Mouse (Mus musculus): ENCODE results near the gene Gm20388. TPM values are rescaled to one million over a fixed set of nuclear protein-coding genes. Genes with fewer than 3 reads are reported as not detected.
A peak's percentile ranks its signal among the peaks of the same experiment; 100 is the strongest.
"Not testable (repeated sequence)": the region's sequence is repeated elsewhere in the genome, so short reads cannot be mapped to it uniquely, and the experiment has no call there.

Gm20388 gene
- polyA plus RNA-seq, 1 experiment from 2014 or later = not detected

- no peaks in the 10 kb centered on the region for H3K36me3 ChIP-seq (ENCODE audit: control insufficient read depth, insufficient read depth, low read length)
- no peak overlapping the region for H3K4me3 ChIP-seq (ENCODE audit: low read length)
- no peak overlapping the region for H3K9ac ChIP-seq (ENCODE audit: low read length)
- no peak for ATAC-seq (ENCODE audit: low read depth)
- no peaks in the 10 kb centered on the region for H3K9me3 ChIP-seq (ENCODE audit: control insufficient read depth, low read length)
- peaks cover 2% of the 10 kb centered on the region; the same call in 1 of the 2 replicates for H3K4me1 ChIP-seq (replicated peaks; ENCODE audit: control insufficient read depth, insufficient read depth, low read length)
- H3K4me2 ChIP-seq (ENCODE audit: low read depth, low read length) = no peak overlapping the region
- no peak overlapping the region for H3K27ac ChIP-seq (ENCODE audit: low read length)
- WGBS = 65% methylated on average over 6 of the region's 6 CpGs
- H3K27me3 ChIP-seq (ENCODE audit: control insufficient read depth, insufficient read depth, low read depth, low read length) = no peaks in the 10 kb centered on the region
Observed at GRCm38 (mm10) chr8:120723025-120723424, 812.4 kb downstream of the Gm20388 start.

GRCm38 (mm10) chr8:120724096-120724495 lies 813.5 kb downstream of the Gm20388 start:
- H3K9me3 ChIP-seq (ENCODE audit: control insufficient read depth, low read length); ATAC-seq (ENCODE audit: low read depth); H3K27me3 ChIP-seq (ENCODE audit: control insufficient read depth, insufficient read depth, low read depth, low read length); H3K9ac ChIP-seq (ENCODE audit: low read length); H3K4me3 ChIP-seq (ENCODE audit: low read length); H3K36me3 ChIP-seq (ENCODE audit: control insufficient read depth, insufficient read depth, low read length); H3K4me2 ChIP-seq (ENCODE audit: low read depth, low read length); H3K4me1 ChIP-seq (replicated peaks; ENCODE audit: control insufficient read depth, insufficient read depth, low read length); H3K27ac ChIP-seq (ENCODE audit: low read length): not testable (repeated sequence)
- WGBS = 79% methylated on average over 2 of the region's 4 CpGs

GRCm38 (mm10) chr8:120724816-120725575 lies 814.4 kb downstream of the Gm20388 start:
- Histone ChIP-seq H3K36me3 (ENCODE audit: control insufficient read depth, insufficient read depth, low read length) (no peaks in the 10 kb centered on the region), H3K9ac (ENCODE audit: low read length) (no peak overlapping the region), H3K4me1 (replicated peaks; ENCODE audit: control insufficient read depth, insufficient read depth, low read length) (peaks cover 2% of the 10 kb centered on the region; the same call in 1 of the 2 replicates), H3K4me2 (ENCODE audit: low read depth, low read length) (no peak overlapping the region), H3K4me3 (ENCODE audit: low read length) (no peak overlapping the region), H3K27me3 (ENCODE audit: control insufficient read depth, insufficient read depth, low read depth, low read length) (no peaks in the 10 kb centered on the region), H3K9me3 (ENCODE audit: control insufficient read depth, low read length) (no peaks in the 10 kb centered on the region), H3K27ac (ENCODE audit: low read length) (no peak overlapping the region)
- ATAC-seq (ENCODE audit: low read depth) = no peak
- 46% methylated on average over 17 of the region's 17 CpGs for WGBS

GRCm38 (mm10) chr8:120725576-120725950 lies 814.9 kb downstream of the Gm20388 start:
- 61% methylated on average over 5 of the region's 5 CpGs for WGBS
- Histone ChIP-seq H3K4me2 (ENCODE audit: low read depth, low read length) (no peak overlapping the region), H3K27me3 (ENCODE audit: control insufficient read depth, insufficient read depth, low read depth, low read length) (no peaks in the 10 kb centered on the region), H3K9me3 (ENCODE audit: control insufficient read depth, low read length) (no peaks in the 10 kb centered on the region), H3K4me1 (replicated peaks; ENCODE audit: control insufficient read depth, insufficient read depth, low read length) (peaks cover 2% of the 10 kb centered on the region; the same call in 1 of the 2 replicates), H3K9ac (ENCODE audit: low read length) (no peak overlapping the region), H3K27ac (ENCODE audit: low read length) (no peak overlapping the region), H3K36me3 (ENCODE audit: control insufficient read depth, insufficient read depth, low read length) (no peaks in the 10 kb centered on the region), H3K4me3 (ENCODE audit: low read length) (no peak overlapping the region)
- no peak for ATAC-seq (ENCODE audit: low read depth)

GRCm38 (mm10) chr8:120726051-120726450 lies 815.4 kb downstream of the Gm20388 start:
- Histone ChIP-seq H3K9ac (ENCODE audit: low read length) (no peak overlapping the region), H3K9me3 (ENCODE audit: control insufficient read depth, low read length) (no peaks in the 10 kb centered on the region), H3K4me3 (ENCODE audit: low read length) (no peak overlapping the region), H3K4me1 (replicated peaks; ENCODE audit: control insufficient read depth, insufficient read depth, low read length) (peaks cover 2% of the 10 kb centered on the region; the same call in 1 of the 2 replicates), H3K27me3 (ENCODE audit: control insufficient read depth, insufficient read depth, low read depth, low read length) (no peaks in the 10 kb centered on the region), H3K36me3 (ENCODE audit: control insufficient read depth, insufficient read depth, low read length) (no peaks in the 10 kb centered on the region), H3K27ac (ENCODE audit: low read length) (no peak overlapping the region), H3K4me2 (ENCODE audit: low read depth, low read length) (no peak overlapping the region)
- no peak for ATAC-seq (ENCODE audit: low read depth)
- WGBS = 45% methylated on average over 5 of the region's 5 CpGs

GRCm38 (mm10) chr8:120728488-120729160 lies 818.0 kb downstream of the Gm20388 start:
- H3K4me3 ChIP-seq (ENCODE audit: low read length) = no peak overlapping the region
- WGBS = 29% methylated on average over 9 of the region's 9 CpGs
- no peak for ATAC-seq (ENCODE audit: low read depth)
- H3K9ac ChIP-seq (ENCODE audit: low read length) = no peak overlapping the region
- H3K36me3 ChIP-seq (ENCODE audit: control insufficient read depth, insufficient read depth, low read length) = no peaks in the 10 kb centered on the region
- H3K9me3 ChIP-seq (ENCODE audit: control insufficient read depth, low read length) = no peaks in the 10 kb centered on the region
- peaks cover 2% of the 10 kb centered on the region; the same call in 1 of the 2 replicates for H3K4me1 ChIP-seq (replicated peaks; ENCODE audit: control insufficient read depth, insufficient read depth, low read length)
- no peak overlapping the region for H3K27ac ChIP-seq (ENCODE audit: low read length)
- no peak overlapping the region for H3K4me2 ChIP-seq (ENCODE audit: low read depth, low read length)
- no peaks in the 10 kb centered on the region; the same call in 1 of the 2 replicates for H3K27me3 ChIP-seq (ENCODE audit: control insufficient read depth, insufficient read depth, low read depth, low read length)

- H3K4me1 ChIP-seq (replicated peaks; ENCODE audit: control insufficient read depth, insufficient read depth, low read length) = peaks cover 10% of the 10 kb centered on the region; the same call in 1 of the 2 replicates
- no peak for ATAC-seq (ENCODE audit: low read depth)
Observed at GRCm38 (mm10) chr8:120731582-120731981, 820.9 kb downstream of the Gm20388 start.

GRCm38 (mm10) chr8:120732068-120732467 lies 821.4 kb downstream of the Gm20388 start:
- no peak overlapping the region for H3K4me2 ChIP-seq (ENCODE audit: low read depth, low read length)
- WGBS = 61% methylated on average over 5 of the region's 6 CpGs
- H3K9ac ChIP-seq (ENCODE audit: low read length) = no peak overlapping the region
- no peaks in the 10 kb centered on the region for H3K36me3 ChIP-seq (ENCODE audit: control insufficient read depth, insufficient read depth, low read length)
- H3K4me1 ChIP-seq (replicated peaks; ENCODE audit: control insufficient read depth, insufficient read depth, low read length) = peaks cover 11% of the 10 kb centered on the region; the same call in 1 of the 2 replicates
- no peak for ATAC-seq (ENCODE audit: low read depth)
- no peak overlapping the region for H3K4me3 ChIP-seq (ENCODE audit: low read length)
- H3K27me3 ChIP-seq (ENCODE audit: control insufficient read depth, insufficient read depth, low read depth, low read length) = peaks cover 10% of the 10 kb centered on the region
- no peak overlapping the region for H3K27ac ChIP-seq (ENCODE audit: low read length)
- H3K9me3 ChIP-seq (ENCODE audit: control insufficient read depth, low read length) = no peaks in the 10 kb centered on the region

More at GRCm38 (mm10) chr8:120731582-120731981, 820.9 kb downstream of the Gm20388 start:
- Histone ChIP-seq H3K27ac (ENCODE audit: low read length) (no peak overlapping the region), H3K27me3 (ENCODE audit: control insufficient read depth, insufficient read depth, low read depth, low read length) (peaks cover 10% of the 10 kb centered on the region), H3K4me2 (ENCODE audit: low read depth, low read length) (no peak overlapping the region), H3K9ac (ENCODE audit: low read length) (no peak overlapping the region), H3K36me3 (ENCODE audit: control insufficient read depth, insufficient read depth, low read length) (no peaks in the 10 kb centered on the region), H3K9me3 (ENCODE audit: control insufficient read depth, low read length) (no peaks in the 10 kb centered on the region), H3K4me3 (ENCODE audit: low read length) (no peak overlapping the region)
- 47% methylated on average over 14 of the region's 14 CpGs for WGBS

- under 1% methylated on average over 54 of the region's 62 CpGs for WGBS
- ATAC-seq (ENCODE audit: low read depth) = peak; percentile 95
- H3K4me2 ChIP-seq (ENCODE audit: low read depth, low read length) = peak within 1 kb of the TSS; percentile 74
Observed at GRCm38 (mm10) chr8:120735770-120736481, 825.3 kb downstream of the Gm20388 start, which contains the start of gene Irf8. Gene Irf8, plus strand, starts transcription at chr8:120736358.

More at GRCm38 (mm10) chr8:120735770-120736481, 825.3 kb downstream of the Gm20388 start, which contains the start of gene Irf8:
- Histone ChIP-seq H3K4me1 (replicated peaks; ENCODE audit: control insufficient read depth, insufficient read depth, low read length) (peaks cover 11% of the 10 kb centered on the region; the same call in 1 of the 2 replicates), H3K9me3 (ENCODE audit: control insufficient read depth, low read length) (no peaks in the 10 kb centered on the region), H3K27ac (ENCODE audit: low read length) (no peak within 1 kb of the TSS), H3K9ac (ENCODE audit: low read length) (peak within 1 kb of the TSS; percentile 63), H3K4me3 (ENCODE audit: low read length) (peak within 1 kb of the TSS; percentile 46), H3K27me3 (ENCODE audit: control insufficient read depth, insufficient read depth, low read depth, low read length) (peaks cover 19% of the 10 kb centered on the region), H3K36me3 (ENCODE audit: control insufficient read depth, insufficient read depth, low read length) (no peaks in the 10 kb centered on the region)
